Mouse (Mus musculus) midbrain, postnatal 0 days (tissue): Measurements from ENCODE around the gene Arcn1. TPM values are rescaled to one million over a fixed set of nuclear protein-coding genes. Genes with fewer than 3 reads are reported as not detected.

Experiments
- ATAC-seq: fragments of 200-750 bp; cut with Nextera tagmentation; 2 replicates; pipeline ENCODE4 v1.8.0; 2017; ENCODE audit warnings: moderate number of reproducible peaks, mild to moderate bottlenecking, moderate TSS enrichment, moderate library complexity; ENCODE audit not compliant: low FRiP score
- DNase-seq: peaks from one replicate; pipeline ENCODE4 v3.0.0-alpha.2; 2015; ENCODE audit warnings: low spot score
- H3K27ac ChIP-seq: fragments of 300-500 bp; sonication (generic); 2 replicates; pipeline ENCODE4 v1.5.1; 2014; ENCODE audit warnings: low read depth, mild to moderate bottlenecking, low read length, mixed read lengths
- H3K27me3 ChIP-seq: fragments of 300-500 bp; sonication (generic); 2 replicates; pipeline ENCODE4 v1.6.1; 2014; ENCODE audit warnings: low read length, control low read depth, mixed read lengths; ENCODE audit not compliant: insufficient read depth
- H3K36me3 ChIP-seq: fragments of 300-500 bp; sonication (generic); 2 replicates; pipeline ENCODE4 v1.6.1; 2014; ENCODE audit warnings: low read length, control low read depth, mixed read lengths; ENCODE audit not compliant: insufficient read depth
- H3K4me1 ChIP-seq: fragments of 300-500 bp; sonication (generic); 2 replicates; pipeline ENCODE4 v1.6.1; 2014; ENCODE audit warnings: mild to moderate bottlenecking, control low read depth, antibody characterized with exemption, low read length, mixed read lengths; ENCODE audit not compliant: insufficient read depth
- H3K4me2 ChIP-seq: fragments of 300-500 bp; sonication (generic); 2 replicates; pipeline ENCODE4 v1.6.1; 2014; ENCODE audit warnings: low read depth, mild to moderate bottlenecking, low read length, mixed read lengths; ENCODE audit not compliant: poor library complexity, severe bottlenecking
- H3K4me3 ChIP-seq: fragments of 300-500 bp; sonication (generic); 2 replicates; pipeline ENCODE4 v1.5.1; 2014; ENCODE audit warnings: low read depth, mild to moderate bottlenecking, low read length, moderate library complexity
- H3K9ac ChIP-seq: fragments of 300-500 bp; sonication (generic); replicated peaks from 2 replicates; pipeline ENCODE4 v1.6.1; 2014; ENCODE audit warnings: mild to moderate bottlenecking, low read length, moderate library complexity, mixed read lengths; ENCODE audit not compliant: poor library complexity, severe bottlenecking
- H3K9me3 ChIP-seq: fragments of 300-500 bp; sonication (generic); 2 replicates; pipeline ENCODE4 v1.6.1; 2016; ENCODE audit warnings: low read length, control low read depth
- CTCF ChIP-seq: IDR thresholded peaks from 2 replicates; pipeline ENCODE4 v1.5.1; 2016; ENCODE audit warnings: antibody characterized with exemption, mild to moderate bottlenecking
- WGBS: fragments of 180-500 bp; shearing (Covaris S2); extraction: QIAGEN DNeasy Blood & Tissue Kit; methylation state at CpG from one replicate; pipeline ENCODE4 v1.1.7; 2014; 5-methylcytosine and 5-hydroxymethylcytosine counted together
- polyA plus RNA-seq: library from polyadenylated mRNA; unstranded; fragments of >200 nt; fragmentation: Nextera tagmentation; extraction: Ambion mirVana; gene quantifications from 2 replicates; pipeline ENCODE4 v1.2.1, GENCODE M21; 2015
- total RNA-seq: library from RNA; depleted of rRNA; stranded (reverse); fragments of >200 nt; gene quantifications from 2 replicates; pipeline ENCODE4 v1.2.3, GENCODE M21; 2014

Gene Arcn1
- total and polyA plus RNA-seq, 2 experiments from 2014 or later, result 93.7 to 106 TPM

GRCm38 (mm10) chr9:44715109-44715508 lies 52.5 kb downstream of the Arcn1 start:
- H3K36me3 ChIP-seq, result peaks cover 56% of the 10 kb centered on the region
- no peak overlapping the region for H3K27ac ChIP-seq
- no peaks in the 10 kb centered on the region for H3K27me3 ChIP-seq
- no peak for TF ChIP-seq CTCF
- WGBS, result 89% methylated on average over 17 of the region's 17 CpGs
- H3K4me2 ChIP-seq, result no peak overlapping the region
- peaks cover 8% of the 10 kb centered on the region for H3K4me1 ChIP-seq
- DNase-seq (no peak), ATAC-seq (no peak)
- H3K9ac ChIP-seq, result no peak overlapping the region
- no peak overlapping the region for H3K4me3 ChIP-seq
- no peaks in the 10 kb centered on the region for H3K9me3 ChIP-seq

GRCm38 (mm10) chr9:44713574-44713973 lies 54.1 kb downstream of the Arcn1 start:
- H3K27ac ChIP-seq, result no peak overlapping the region
- H3K9ac ChIP-seq, result 0 out of 2 replicates have a peak overlapping the region, but pooled peaks have one; percentile 29
- ATAC-seq (no peak), DNase-seq (no peak)
- peaks cover 65% of the 10 kb centered on the region for H3K36me3 ChIP-seq
- H3K27me3 ChIP-seq, result no peaks in the 10 kb centered on the region
- H3K4me2 ChIP-seq, result no peak overlapping the region
- TF ChIP-seq CTCF, result no peak
- peaks cover 5% of the 10 kb centered on the region; the same call in 1 of the 2 replicates for H3K4me1 ChIP-seq
- no peaks in the 10 kb centered on the region for H3K9me3 ChIP-seq
- 74% methylated on average over 2 of the region's 2 CpGs for WGBS
- no peak overlapping the region for H3K4me3 ChIP-seq

- Histone ChIP-seq H3K4me3 (no peak overlapping the region), H3K27ac (no peak overlapping the region), H3K36me3 (peaks cover 65% of the 10 kb centered on the region), H3K9me3 (no peaks in the 10 kb centered on the region), H3K9ac (no peak overlapping the region), H3K4me2 (no peak overlapping the region), H3K27me3 (no peaks in the 10 kb centered on the region), H3K4me1 (peaks cover 5% of the 10 kb centered on the region; the same call in 1 of the 2 replicates)
- 90% methylated on average over 6 of the region's 6 CpGs for WGBS
- no peak for ATAC-seq
- TF ChIP-seq CTCF, result no peak
- DNase-seq, result no peak
Measured at GRCm38 (mm10) chr9:44713080-44713479, 54.6 kb downstream of the Arcn1 start.

- ATAC-seq, result no peak
- Histone ChIP-seq H3K4me2 (no peak overlapping the region), H3K9me3 (no peaks in the 10 kb centered on the region), H3K4me1 (peaks cover 8% of the 10 kb centered on the region; the same call in 1 of the 2 replicates), H3K4me3 (no peak overlapping the region), H3K9ac (no peak overlapping the region), H3K27me3 (no peaks in the 10 kb centered on the region), H3K36me3 (peaks cover 70% of the 10 kb centered on the region), H3K27ac (no peak overlapping the region)
- WGBS, result 67% methylated on average over 17 of the region's 17 CpGs
- no peak for TF ChIP-seq CTCF
- DNase-seq, result no peak
Measured at GRCm38 (mm10) chr9:44711602-44712001, 56.0 kb downstream of the Arcn1 start.

GRCm38 (mm10) chr9:44710213-44710612 lies 57.4 kb downstream of the Arcn1 start:
- Histone ChIP-seq H3K9ac (no peak overlapping the region), H3K36me3 (peaks cover 63% of the 10 kb centered on the region), H3K4me1 (peaks cover 8% of the 10 kb centered on the region; the same call in 1 of the 2 replicates), H3K9me3 (no peaks in the 10 kb centered on the region), H3K27ac (no peak overlapping the region), H3K27me3 (no peaks in the 10 kb centered on the region), H3K4me2 (no peak overlapping the region), H3K4me3 (no peak overlapping the region)
- TF ChIP-seq CTCF, result no peak
- no peak for ATAC-seq
- DNase-seq, result no peak
- WGBS, result 86% methylated on average over 5 of the region's 5 CpGs

GRCm38 (mm10) chr9:44709600-44709999 lies 58.0 kb downstream of the Arcn1 start:
- H3K27me3 ChIP-seq, result no peaks in the 10 kb centered on the region
- peak; percentile 71 for TF ChIP-seq CTCF
- no peak overlapping the region for H3K4me3 ChIP-seq
- no peak for ATAC-seq
- H3K27ac ChIP-seq, result no peak overlapping the region
- peak; percentile 58 for DNase-seq
- 57% methylated on average over 2 of the region's 2 CpGs for whole genome bisulfite sequencing
- H3K4me2 ChIP-seq, result no peak overlapping the region
- peaks cover 8% of the 10 kb centered on the region; the same call in 1 of the 2 replicates for H3K4me1 ChIP-seq
- no peak overlapping the region for H3K9ac ChIP-seq
- peaks cover 62% of the 10 kb centered on the region for H3K36me3 ChIP-seq
- H3K9me3 ChIP-seq, result no peaks in the 10 kb centered on the region
